Mouse (Mus musculus): ENCODE results near the gene Ppp1r1c.

DNA sequence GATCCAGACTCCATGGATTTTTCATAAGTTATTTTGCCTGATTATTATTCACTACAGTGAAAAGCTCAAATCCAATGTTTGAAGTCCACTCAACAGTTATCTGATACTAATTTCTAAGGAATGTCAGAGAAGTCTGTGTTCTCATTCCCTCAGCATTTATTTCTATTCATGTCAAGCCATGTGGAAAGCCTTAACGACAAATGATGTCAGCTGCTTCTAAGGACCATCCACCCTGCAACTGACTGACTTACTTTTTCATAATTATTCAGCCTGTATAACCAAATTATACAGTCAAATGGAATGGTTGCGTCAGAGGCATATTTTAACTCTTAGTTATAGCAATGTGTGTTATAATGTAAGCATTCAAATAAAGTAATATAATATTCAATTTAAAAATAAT lies 8.3 kb downstream of the Ppp1r1c start:
- TF ChIP-seq CTCF (IDR thresholded peaks at IDR 0.05; ENCODE audit: borderline replicate concordance, control insufficient read depth, extremely low read depth, insufficient read depth, low read length, poor library complexity) (no peak), POLR2A (IDR thresholded peaks at IDR 0.05; ENCODE audit: control insufficient read depth, extremely low read depth, insufficient read depth, low read length, poor library complexity) (no peak)

Data from thymus, adult 2 months (tissue).